Mouse (Mus musculus): ENCODE data around the gene Pla2g4b. TPM values are rescaled to one million over a fixed set of nuclear protein-coding genes. Genes with fewer than 3 reads are reported as not detected.

Gene Pla2g4b
- total RNA-seq, 4 experiments from 2014 or later: 1.1 to 4.3 (median 2.1) TPM

GRCm38 (mm10) chr2:120013831-120014486 is 19.3 kb upstream of the Pla2g4b start:
- no peak for DNase-seq (ENCODE audit: low spot score in 2 of 2)

- no peak for DNase-seq (ENCODE audit: low spot score in 2 of 2)
Observed at GRCm38 (mm10) chr2:120015882-120016281, 17.3 kb upstream of the Pla2g4b start.

GRCm38 (mm10) chr2:120017599-120017998 is 15.6 kb upstream of the Pla2g4b start:
- DNase-seq (ENCODE audit: low spot score in 2 of 2): no peak

- DNase-seq (ENCODE audit: low spot score in 2 of 2): no peak
Observed at GRCm38 (mm10) chr2:120024337-120024736, 8.9 kb upstream of the Pla2g4b start.

GRCm38 (mm10) chr2:120026984-120027949 is 6.0 kb upstream of the Pla2g4b start, which contains the start of the genes Jmjd7 and Gm28042:
Gene Jmjd7 (plus strand): TSS chr2:120027483.
Gene Gm28042 (plus strand): TSS chr2:120027493.
- DNase-seq (ENCODE audit: low spot score in 2 of 2): peak; percentile 74 to 77

GRCm38 (mm10) chr2:120027950-120028331 is 5.3 kb upstream of the Pla2g4b start:
- no peak for DNase-seq (ENCODE audit: low spot score in 2 of 2)

- no peak for DNase-seq (ENCODE audit: low spot score in 2 of 2)
Observed at GRCm38 (mm10) chr2:120030380-120030779, 2.8 kb upstream of the Pla2g4b start.

- DNase-seq (ENCODE audit: low spot score in 2 of 2): no peak
Observed at GRCm38 (mm10) chr2:120033726-120034125, 509 bp downstream of the Pla2g4b start.

GRCm38 (mm10) chr2:120037744-120038143 is 4.5 kb downstream of the Pla2g4b start:
- no peak for DNase-seq (ENCODE audit: low spot score in 2 of 2)

GRCm38 (mm10) chr2:120040991-120041390 is 7.8 kb downstream of the Pla2g4b start:
- DNase-seq (ENCODE audit: low spot score in 2 of 2): no peak

GRCm38 (mm10) chr2:120044101-120044603 is 10.9 kb downstream of the Pla2g4b start:
- DNase-seq (ENCODE audit: low spot score in 2 of 2): peak; percentile 33 to 84

- no peak for DNase-seq (ENCODE audit: low spot score in 2 of 2)
Observed at GRCm38 (mm10) chr2:120044676-120045075, 11.5 kb downstream of the Pla2g4b start.

GRCm38 (mm10) chr2:120046486-120047310 is 13.5 kb downstream of the Pla2g4b start:
- DNase-seq (ENCODE audit: low spot score in 2 of 2): peak in 1 of 2 experiments; percentile 71

GRCm38 (mm10) chr2:120048173-120048572 is 15.0 kb downstream of the Pla2g4b start:
- DNase-seq (ENCODE audit: low spot score in 2 of 2): no peak

GRCm38 (mm10) chr2:120049632-120050274 is 16.5 kb downstream of the Pla2g4b start:
- DNase-seq (ENCODE audit: low spot score in 2 of 2): peak in 1 of 2 experiments; percentile 61

GRCm38 (mm10) chr2:120051405-120051804 is 18.2 kb downstream of the Pla2g4b start:
- DNase-seq (ENCODE audit: low spot score in 2 of 2): no peak

GRCm38 (mm10) chr2:120054771-120055552 is 21.7 kb downstream of the Pla2g4b start:
- no peak for DNase-seq (ENCODE audit: low spot score in 2 of 2)

- no peak for DNase-seq (ENCODE audit: low spot score in 2 of 2)
Observed at GRCm38 (mm10) chr2:120055923-120056322, 22.7 kb downstream of the Pla2g4b start.

- no peak for DNase-seq (ENCODE audit: low spot score in 2 of 2)
Observed at GRCm38 (mm10) chr2:120058818-120059217, 25.6 kb downstream of the Pla2g4b start.

- DNase-seq (ENCODE audit: low spot score in 2 of 2): no peak
Observed at GRCm38 (mm10) chr2:120059466-120059865, 26.2 kb downstream of the Pla2g4b start.
